Mouse (Mus musculus): ENCODE measurements around the gene R3hdm4.
A peak's percentile ranks its signal among the peaks of the same experiment; 100 is the strongest.

Gene R3hdm4

GRCm38 (mm10) chr10:79942988-79943387, 22.0 kb upstream of the R3hdm4 start:
- no peak for DNase-seq (ENCODE audit: low spot score in 2 of 2)

GRCm38 (mm10) chr10:79940749-79941148, 19.7 kb upstream of the R3hdm4 start:
- peak in 1 of 2 experiments; percentile 86 for DNase-seq (ENCODE audit: low spot score in 2 of 2)

GRCm38 (mm10) chr10:79937775-79938526, 16.9 kb upstream of the R3hdm4 start:
- DNase-seq (ENCODE audit: low spot score in 2 of 2) = no peak

GRCm38 (mm10) chr10:79936911-79937441, 16.0 kb upstream of the R3hdm4 start:
- peak; percentile 94 to 95 for DNase-seq (ENCODE audit: low spot score in 2 of 2)

DNA sequence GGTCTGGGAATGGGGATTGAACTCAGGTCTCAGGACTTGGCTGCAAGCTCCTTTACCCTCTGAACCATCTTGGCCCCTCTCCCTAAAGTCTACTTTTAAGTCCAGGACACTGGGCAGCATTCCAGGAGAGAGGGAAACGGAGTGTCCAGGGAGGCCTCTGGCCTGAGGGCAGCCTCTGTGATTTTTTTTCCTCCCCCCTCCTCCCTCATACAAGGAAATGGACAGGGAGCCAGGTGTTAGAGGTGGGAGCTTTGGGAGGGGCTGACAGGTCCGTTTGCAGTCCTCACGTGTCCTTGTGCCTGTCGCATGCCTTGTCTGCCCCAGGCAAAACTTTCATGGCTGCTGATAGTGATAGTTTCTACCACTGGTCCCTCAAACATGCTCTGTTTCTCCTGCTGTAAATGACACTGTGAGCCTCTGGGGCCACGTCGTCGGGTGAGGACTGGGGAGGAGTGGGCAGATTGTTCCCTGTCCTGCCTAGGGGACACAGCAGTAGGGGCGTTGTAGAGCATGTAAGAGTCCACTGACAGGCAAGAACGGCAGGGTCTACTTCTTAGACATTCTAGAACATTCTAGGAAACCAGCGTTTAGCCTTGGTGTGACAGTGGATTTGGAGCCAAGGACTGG, 15.4 kb upstream of the R3hdm4 start:
- no peak for DNase-seq (ENCODE audit: low spot score in 2 of 2)

DNA sequence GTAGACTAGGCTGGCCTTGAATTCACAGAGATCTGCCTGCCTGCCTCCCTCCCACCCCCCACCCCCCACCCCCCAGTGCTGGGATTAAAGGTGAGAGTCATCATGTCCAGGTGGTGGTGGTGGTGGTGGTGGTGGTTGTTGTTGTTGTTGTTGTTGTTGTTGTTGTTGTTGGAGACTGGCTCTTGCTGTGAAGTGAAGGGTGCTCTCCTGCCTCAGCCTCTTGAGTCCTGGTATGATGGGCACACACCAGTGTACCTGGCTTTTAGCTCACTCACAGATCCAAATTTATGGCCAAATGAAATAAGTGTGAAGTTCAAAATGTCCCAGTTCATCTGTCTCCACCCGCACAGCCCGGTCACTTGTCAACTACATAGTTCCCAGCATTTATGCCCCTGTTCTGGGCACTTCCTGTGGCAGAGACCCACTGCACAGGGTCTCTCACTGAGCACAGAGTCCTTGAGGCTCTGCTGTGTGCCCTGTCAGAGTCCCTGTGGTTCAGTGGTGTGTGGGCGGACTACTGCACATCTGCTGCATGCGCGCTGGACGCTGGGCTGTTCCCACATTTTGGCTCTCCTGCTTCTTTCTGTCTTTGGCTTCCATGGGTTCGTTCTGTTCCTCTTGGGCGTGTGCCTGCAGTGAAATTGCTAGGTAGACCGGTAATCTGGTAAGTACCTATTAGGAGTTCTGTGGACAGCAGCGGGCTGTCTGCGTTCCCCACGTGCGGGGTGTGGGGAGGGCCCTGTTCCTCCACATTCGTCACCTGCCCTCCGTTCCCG, 14.0 kb upstream of the R3hdm4 start:
- DNase-seq (ENCODE audit: low spot score in 2 of 2) = no peak

DNA sequence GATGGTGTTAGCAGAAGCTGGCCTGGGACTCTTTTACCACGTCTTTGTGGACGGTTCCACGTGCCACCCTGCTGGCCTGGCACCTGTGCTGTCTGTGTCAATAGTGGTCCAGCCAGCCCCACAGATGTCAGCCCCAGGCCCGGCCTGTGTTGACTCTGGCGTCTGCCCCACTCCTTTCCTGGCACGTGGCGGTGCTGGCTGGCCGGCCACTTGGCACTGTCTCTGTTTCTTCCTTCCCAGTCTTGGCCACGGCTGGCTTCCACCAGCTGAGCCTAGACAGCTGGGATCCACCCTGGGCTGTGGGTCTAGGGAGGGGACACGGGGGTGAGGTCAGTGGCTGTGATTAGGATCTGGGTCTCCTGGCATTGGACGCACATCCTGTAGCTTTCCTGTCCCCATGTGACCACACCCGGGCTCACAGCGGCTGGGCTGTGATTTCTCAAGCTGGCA, 13.3 kb upstream of the R3hdm4 start:
- no peak for DNase-seq (ENCODE audit: low spot score in 2 of 2)

DNA sequence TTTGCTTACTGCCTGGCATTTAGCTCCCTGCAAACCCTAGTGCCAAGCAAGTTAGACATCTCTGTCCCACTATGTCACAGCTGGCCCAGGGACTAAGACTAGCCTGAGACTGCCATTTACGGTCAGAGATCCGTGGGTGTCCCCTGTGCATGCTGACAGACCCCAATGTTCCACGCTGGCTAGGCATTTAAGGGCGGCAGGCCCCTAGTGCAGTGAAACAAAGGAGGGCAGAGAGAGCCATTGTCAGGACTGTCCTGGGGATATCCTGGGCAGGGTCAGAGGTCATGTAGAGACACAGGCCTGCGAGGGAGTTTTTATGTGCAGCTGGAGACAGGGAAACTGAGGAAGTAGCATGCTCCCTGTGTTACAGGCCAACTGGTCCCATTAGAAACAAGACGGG, 12.9 kb upstream of the R3hdm4 start:
- DNase-seq (ENCODE audit: low spot score in 2 of 2) = no peak

GRCm38 (mm10) chr10:79933145-79933679, 12.2 kb upstream of the R3hdm4 start:
- peak; percentile 67 to 76 for DNase-seq (ENCODE audit: low spot score in 2 of 2)

GRCm38 (mm10) chr10:79932736-79933135, 11.7 kb upstream of the R3hdm4 start:
- DNase-seq (ENCODE audit: low spot score in 2 of 2) = no peak

DNA sequence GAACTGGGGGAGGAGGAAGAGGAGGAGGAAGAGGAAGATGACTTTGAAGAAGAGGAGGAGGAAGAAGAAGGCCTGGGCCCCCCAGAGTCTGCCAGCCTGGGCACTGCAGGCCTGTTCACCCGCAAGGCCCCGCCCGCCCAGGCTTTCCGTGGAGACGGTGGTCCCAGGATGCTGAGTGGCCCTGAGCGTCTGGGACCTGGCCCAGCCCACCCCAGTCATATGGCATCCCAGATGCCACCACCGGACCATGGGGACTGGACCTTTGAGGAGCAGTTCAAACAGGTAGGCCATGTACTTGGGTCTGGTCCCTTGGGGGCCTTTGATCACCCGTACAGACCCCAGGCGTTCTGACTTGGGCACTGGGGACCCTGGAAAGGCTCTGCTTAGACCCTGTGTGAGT, 10.8 kb upstream of the R3hdm4 start:
- no peak for DNase-seq (ENCODE audit: low spot score in 2 of 2)

- DNase-seq (ENCODE audit: low spot score in 2 of 2) = no peak
Measured at GRCm38 (mm10) chr10:79930826-79931186, 9.8 kb upstream of the R3hdm4 start.

GRCm38 (mm10) chr10:79929967-79930825, 9.2 kb upstream of the R3hdm4 start:
- DNase-seq (ENCODE audit: low spot score in 2 of 2) = no peak

DNA sequence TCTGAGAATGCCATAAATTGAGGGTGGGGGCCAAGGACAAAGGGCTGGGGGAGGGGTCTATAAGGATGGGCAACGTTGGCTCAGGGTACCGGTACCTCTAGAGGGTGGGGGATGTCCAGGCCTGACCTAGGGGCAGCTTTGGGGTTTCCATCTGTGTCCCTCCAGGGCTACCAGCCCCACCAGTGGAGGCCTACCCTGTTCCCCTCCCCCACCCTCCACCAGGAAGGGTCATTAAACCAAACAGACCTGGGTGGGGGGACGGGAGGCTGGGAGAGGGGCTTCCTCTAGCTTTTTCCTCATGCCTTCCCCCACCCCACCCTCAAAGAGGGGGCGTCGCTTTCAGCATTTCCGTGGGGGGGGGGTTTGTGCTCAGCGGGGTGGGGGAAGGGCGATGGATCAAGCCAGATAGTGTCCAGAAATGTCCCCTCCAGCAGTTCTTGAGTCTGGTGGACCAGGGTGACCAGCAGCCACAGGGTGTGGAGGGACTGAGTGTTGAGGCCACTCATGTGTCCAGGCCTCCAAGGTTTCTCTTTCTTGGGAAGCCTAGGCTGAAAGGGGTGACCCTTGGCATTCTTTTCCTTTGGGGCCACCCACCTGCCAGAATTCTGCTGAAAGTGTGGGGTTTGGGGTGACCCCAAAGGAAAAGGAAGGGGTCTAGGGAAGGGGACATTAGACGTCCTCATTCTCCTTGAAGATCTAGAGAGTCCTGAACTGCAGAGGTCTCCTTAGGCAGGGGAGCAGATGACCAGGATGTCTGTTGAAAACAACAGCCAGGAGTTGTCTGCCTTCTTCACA, 8.1 kb upstream of the R3hdm4 start:
- DNase-seq (ENCODE audit: low spot score in 2 of 2) = no peak

- DNase-seq (ENCODE audit: low spot score in 2 of 2) = peak; percentile 24 to 34
Measured at GRCm38 (mm10) chr10:79928030-79928694, 7.2 kb upstream of the R3hdm4 start.

DNA sequence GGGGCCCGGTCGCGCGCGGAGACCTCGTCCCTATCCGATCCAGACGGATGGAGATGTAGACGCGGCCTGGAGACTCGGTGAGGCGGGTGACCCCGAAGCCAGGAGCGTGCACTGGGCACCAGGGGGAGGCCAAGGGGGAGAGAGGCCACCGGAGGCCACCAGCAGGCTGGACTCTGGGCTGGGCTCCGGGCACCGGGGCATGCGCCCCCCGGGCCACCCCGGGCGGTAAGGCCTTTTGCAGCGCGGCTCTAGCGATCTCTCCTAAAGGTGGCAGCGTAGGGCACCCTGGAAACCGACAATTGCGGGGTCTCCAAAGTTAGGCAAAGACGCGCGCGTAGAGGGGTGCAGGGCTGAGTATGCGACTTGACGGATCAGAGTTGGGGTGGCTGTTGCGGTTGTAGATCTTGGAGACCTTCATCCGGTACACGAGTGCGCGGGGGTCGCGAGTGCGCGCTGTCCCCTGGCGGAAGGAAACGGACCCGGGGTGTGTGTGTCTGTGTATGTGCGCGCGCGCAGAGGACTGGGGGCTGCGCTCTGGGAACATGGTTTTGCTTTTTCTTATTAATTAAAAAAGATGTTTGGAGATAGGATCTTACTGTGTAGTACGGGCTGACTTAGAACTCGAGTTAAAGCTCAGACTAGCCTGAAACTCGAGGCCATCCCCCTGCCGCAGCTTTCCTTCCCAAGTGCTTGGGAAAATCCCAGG, 6.5 kb upstream of the R3hdm4 start:
- DNase-seq (ENCODE audit: low spot score in 2 of 2) = peak; percentile 46 to 51

DNA sequence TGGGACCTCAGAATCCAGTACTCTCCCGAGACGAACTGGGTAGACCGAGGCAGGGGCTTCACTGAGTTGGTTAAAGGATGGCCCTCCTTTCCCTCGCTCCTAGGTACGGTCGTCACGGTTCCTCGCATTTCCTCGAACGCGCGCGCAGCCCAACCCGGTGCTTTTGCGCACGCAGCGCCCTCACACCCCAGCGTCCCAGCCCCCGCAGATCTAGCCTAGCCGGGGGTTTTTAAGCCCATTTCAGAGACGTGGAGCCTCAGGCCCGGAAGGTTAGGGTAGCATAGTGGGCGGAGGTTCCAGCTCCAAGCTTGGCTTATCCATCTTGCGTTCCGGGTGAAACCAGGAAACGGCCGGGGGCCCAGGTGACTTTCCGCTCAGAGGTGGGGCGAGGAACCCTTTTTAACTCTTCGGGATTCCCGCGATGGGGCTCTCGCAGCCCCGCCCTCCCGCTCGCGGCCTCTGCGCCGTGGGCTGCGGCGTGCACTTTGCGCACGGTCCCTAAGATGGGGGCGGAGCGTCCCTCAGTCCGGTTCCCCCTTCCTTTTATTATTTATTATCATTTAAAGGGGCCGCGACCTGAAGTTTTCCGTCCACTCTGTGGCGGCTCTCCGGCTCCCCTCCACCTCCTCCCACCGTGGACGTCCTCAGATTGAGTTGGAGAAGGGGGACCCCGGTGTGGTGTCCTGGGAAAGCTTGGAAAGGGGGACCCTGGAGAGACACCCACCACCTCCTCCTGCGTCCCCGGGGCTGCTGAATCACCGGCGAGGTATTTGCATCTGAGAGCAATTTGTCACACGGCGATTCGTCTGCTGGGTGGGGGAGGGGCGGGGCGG, 5.7 kb upstream of the R3hdm4 start, which contains the start of gene Arid3a:
Gene Arid3a (plus strand): TSS at position 553 of the 833 bp plus-strand sequence.
- peak; percentile 82 to 87 for DNase-seq (ENCODE audit: low spot score in 2 of 2)
